Mouse (Mus musculus) adrenal gland, postnatal 10 days (tissue): ENCODE measurements around the gene A4galt. TPM values are rescaled to one million over a fixed set of nuclear protein-coding genes. Genes with fewer than 3 reads are reported as not detected.
A peak's percentile ranks its signal among the peaks of the same experiment; 100 is the strongest.
"Not testable (repeated sequence)": the region's sequence is repeated elsewhere in the genome, so short reads cannot be mapped to it uniquely, and the experiment has no call there.

ENCODE experiments used
- DNase-seq: peaks from one replicate; pipeline ENCODE4 v3.0.0; 2021; ENCODE audit warnings: mixed read lengths
- long read RNA-seq, 2 experiments: library from polyadenylated mRNA; stranded (forward); transcript quantifications; one replicate each; pipeline ENCODE4 v2.0.0; 2021
- total RNA-seq, 2 experiments: library from RNA; stranded (reverse); gene quantifications; 2 replicates each; pipeline ENCODE4 v1.2.3; 2021

A4galt gene
- total RNA-seq, result 10 to 100 TPM; 12.3 to 12.8 TPM
- long read RNA-seq, experiment 1, partial matches to known transcripts, result 0 of 4 reads
- long read RNA-seq, experiment 1, other reads (novel, unspliced or antisense), result 1 of 4 reads
- long read RNA-seq, experiment 2, partial matches to known transcripts, result 1 of 4 reads
- long read RNA-seq, experiment 2, other reads (novel, unspliced or antisense), result 1 of 4 reads

GRCm38 (mm10) chr15:83251176-83252004, at the start of gene A4galt:
Gene A4galt, minus strand, starts transcription at chr15:83251774.
- peak; percentile 69 for DNase-seq

- DNase-seq, result no peak
Measured at GRCm38 (mm10) chr15:83299916-83300582, 48.5 kb upstream of the A4galt start.

GRCm38 (mm10) chr15:83299450-83299849, 47.9 kb upstream of the A4galt start:
- no peak for DNase-seq

- DNase-seq, result no peak
Measured at GRCm38 (mm10) chr15:83298810-83299209, 47.2 kb upstream of the A4galt start.

GRCm38 (mm10) chr15:83298313-83298712, 46.7 kb upstream of the A4galt start:
- DNase-seq, result no peak

- DNase-seq, result no peak
Measured at GRCm38 (mm10) chr15:83296771-83297311, 45.3 kb upstream of the A4galt start.

GRCm38 (mm10) chr15:83296050-83296449, 44.5 kb upstream of the A4galt start:
- no peak for DNase-seq

- DNase-seq, result no peak
Measured at GRCm38 (mm10) chr15:83294954-83295353, 43.4 kb upstream of the A4galt start.

GRCm38 (mm10) chr15:83293706-83294645, 42.4 kb upstream of the A4galt start:
- peak; percentile 70 for DNase-seq

- DNase-seq, result peak; percentile 52
Measured at GRCm38 (mm10) chr15:83293144-83293543, 41.6 kb upstream of the A4galt start.

GRCm38 (mm10) chr15:83292261-83293056, 40.9 kb upstream of the A4galt start:
- DNase-seq, result no peak

- no peak for DNase-seq
Measured at GRCm38 (mm10) chr15:83290899-83291298, 39.3 kb upstream of the A4galt start.

GRCm38 (mm10) chr15:83284828-83285227, 33.3 kb upstream of the A4galt start:
- no peak for DNase-seq

- no peak for DNase-seq
Measured at GRCm38 (mm10) chr15:83282397-83282796, 30.8 kb upstream of the A4galt start.

GRCm38 (mm10) chr15:83281303-83281702, 29.7 kb upstream of the A4galt start:
- no peak for DNase-seq

GRCm38 (mm10) chr15:83278579-83278978, 27.0 kb upstream of the A4galt start:
- DNase-seq, result no peak

GRCm38 (mm10) chr15:83277451-83277850, 25.9 kb upstream of the A4galt start:
- peak; percentile 52 for DNase-seq

- DNase-seq, result not testable (repeated sequence)
Measured at GRCm38 (mm10) chr15:83274237-83274636, 22.7 kb upstream of the A4galt start.

- DNase-seq, result no peak
Measured at GRCm38 (mm10) chr15:83273017-83273416, 21.4 kb upstream of the A4galt start.

- DNase-seq, result not testable (repeated sequence)
Measured at GRCm38 (mm10) chr15:83271221-83271620, 19.6 kb upstream of the A4galt start.

- DNase-seq, result not testable (repeated sequence)
Measured at GRCm38 (mm10) chr15:83269985-83270384, 18.4 kb upstream of the A4galt start.
